Mouse (Mus musculus) olfactory bulb, adult 2 months (tissue): ENCODE measurements around the gene Ube3b. TPM values are rescaled to one million over a fixed set of nuclear protein-coding genes. Genes with fewer than 3 reads are reported as not detected.
A peak's percentile ranks its signal among the peaks of the same experiment; 100 is the strongest.

Experiments used
- H3K27ac ChIP-seq: fragments of 200-500 bp; 2 replicates; pipeline ENCODE4 v1.5.1; 2012; ENCODE audit warnings: low read depth, low read length; ENCODE audit not compliant: insufficient read depth
- H3K4me1 ChIP-seq: fragments of 200-500 bp; 2 replicates; pipeline ENCODE4 v1.6.1; 2012; ENCODE audit warnings: low read length; ENCODE audit not compliant: control insufficient read depth, insufficient read depth
- H3K4me3 ChIP-seq: fragments of 200-500 bp; 2 replicates; pipeline ENCODE4 v1.5.1; 2012; ENCODE audit warnings: mild to moderate bottlenecking, low read depth, low read length, moderate library complexity; ENCODE audit not compliant: insufficient read depth
- CTCF ChIP-seq: fragments of 200-500 bp; IDR thresholded peaks from 2 replicates; pipeline ENCODE4 v1.5.1; 2012; ENCODE audit warnings: low read depth, mild to moderate bottlenecking, low read length, moderate library complexity; ENCODE audit not compliant: insufficient read depth
- POLR2A ChIP-seq: fragments of 200-500 bp; IDR thresholded peaks from 2 replicates; pipeline ENCODE4 v1.6.1; 2012; ENCODE audit warnings: mild to moderate bottlenecking, low read depth, low read length, moderate library complexity; ENCODE audit not compliant: insufficient read depth
- WGBS: fragments of 180-500 bp; shearing (Covaris S2); methylation state at CpG from one replicate; pipeline ENCODE4 v1.1.7; 2018; 5-methylcytosine and 5-hydroxymethylcytosine counted together
- polyA plus RNA-seq: library from polyadenylated mRNA; stranded (reverse); fragments of >200 nt; gene quantifications from 2 replicates; pipeline ENCODE4 v1.2.4, GENCODE M21; 2012; ENCODE audit warnings: low replicate concordance; ENCODE audit not compliant: missing spikeins, insufficient read depth, insufficient read length

The Ube3b gene
- 59.2 and 294 TPM in 2 replicates for polyA plus RNA-seq

DNA sequence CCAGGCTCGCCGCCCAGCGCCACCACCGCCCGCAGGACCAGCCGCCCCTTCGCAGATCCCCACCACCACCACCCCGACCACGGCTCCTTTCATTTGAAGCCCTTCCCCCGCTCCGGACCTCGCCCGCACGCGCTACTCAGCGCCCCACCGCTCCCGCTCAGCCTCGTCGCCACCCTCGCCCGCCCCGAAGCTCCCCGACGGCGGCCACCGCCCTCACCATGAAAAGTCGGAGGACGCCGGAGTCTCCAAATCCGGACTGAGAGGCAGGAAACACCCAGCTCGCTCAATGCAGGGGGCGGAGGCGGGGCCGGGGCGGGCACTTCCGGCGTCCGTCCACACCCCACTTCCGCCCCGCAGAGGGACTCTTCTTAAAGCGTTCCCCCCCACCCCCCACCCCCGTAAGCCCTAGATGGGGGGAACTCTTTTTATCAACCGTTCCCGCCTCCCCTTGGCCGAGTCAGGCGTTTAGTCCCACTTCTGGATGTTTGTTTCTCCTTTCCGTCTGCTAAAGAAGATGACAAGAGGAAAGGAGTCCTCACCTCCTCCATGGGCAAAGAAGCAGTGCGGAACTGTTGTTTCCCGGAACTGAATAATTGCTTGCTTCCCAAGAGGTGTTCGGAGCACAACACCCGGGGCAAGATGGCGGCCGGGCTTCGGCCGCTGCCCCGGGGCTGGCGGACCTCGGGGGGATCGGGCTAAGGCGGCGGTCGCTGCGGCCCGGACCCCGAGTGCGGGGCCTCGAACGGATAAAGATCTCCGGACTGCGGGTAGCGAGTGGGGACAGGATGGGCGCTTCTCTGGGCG, at the start of gene Ube3b, which contains the start of gene Kctd10:
Gene Ube3b (plus strand): TSS at position 399 of the 804 bp plus-strand sequence.
Gene Kctd10 (minus strand): TSS at position 300 of the 804 bp plus-strand sequence.
- TF ChIP-seq POLR2A (peak; percentile 58), CTCF (no peak)
- Histone ChIP-seq H3K4me3 (peak within 1 kb of the TSS; percentile 87), H3K27ac (peak within 1 kb of the TSS; percentile 87), H3K4me1 (peaks cover 33% of the 10 kb centered on the region)
- WGBS, result under 1% methylated on average over 66 of the region's 74 CpGs

GRCm38 (mm10) chr5:114342996-114343395, 37.4 kb upstream of the Ube3b start:
- Histone ChIP-seq H3K4me3 (no peak overlapping the region), H3K27ac (no peak overlapping the region), H3K4me1 (peaks cover 5% of the 10 kb centered on the region; the same call in 1 of the 2 replicates)
- WGBS, result 87% methylated on average over 5 of the region's 5 CpGs
- TF ChIP-seq CTCF (no peak), POLR2A (no peak)

GRCm38 (mm10) chr5:114343612-114344011, 36.8 kb upstream of the Ube3b start:
- Histone ChIP-seq H3K4me3 (no peak overlapping the region), H3K4me1 (peaks cover 5% of the 10 kb centered on the region; the same call in 1 of the 2 replicates), H3K27ac (no peak overlapping the region)
- TF ChIP-seq POLR2A, result no peak
- TF ChIP-seq CTCF, result no peak
- WGBS, result 82% methylated on average over 7 of the region's 7 CpGs

GRCm38 (mm10) chr5:114345538-114345937, 34.9 kb upstream of the Ube3b start:
- H3K4me3 ChIP-seq, result no peak overlapping the region
- H3K27ac ChIP-seq, result no peak overlapping the region
- 71% methylated on average over 3 of the region's 3 CpGs for WGBS
- peaks cover 5% of the 10 kb centered on the region; the same call in 1 of the 2 replicates for H3K4me1 ChIP-seq
- TF ChIP-seq POLR2A (no peak), CTCF (no peak)

DNA sequence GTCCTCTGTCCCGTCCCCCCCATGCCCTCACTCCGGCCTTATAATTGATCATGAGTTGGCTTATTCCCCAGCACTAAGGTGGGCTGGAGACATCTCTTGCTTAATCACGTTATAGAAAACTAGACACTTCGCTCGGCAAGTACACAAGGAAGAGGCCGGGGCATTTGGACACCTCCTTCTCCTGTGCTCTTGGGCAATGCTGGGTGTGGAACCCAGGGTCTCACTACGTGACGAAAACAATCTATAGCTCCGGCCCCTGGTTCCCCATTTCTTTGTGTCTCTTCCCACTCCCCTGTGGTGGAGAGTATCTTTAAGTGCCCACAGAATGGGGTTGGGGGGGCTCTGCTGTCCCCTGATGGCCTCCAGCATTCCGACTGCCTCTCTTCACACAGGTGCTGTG, 33.4 kb upstream of the Ube3b start:
- no peak for TF ChIP-seq CTCF
- TF ChIP-seq POLR2A, result no peak
- H3K4me3 ChIP-seq, result no peak overlapping the region
- WGBS, result 80% methylated on average over 10 of the region's 10 CpGs
- H3K27ac ChIP-seq, result no peak overlapping the region
- peaks cover 5% of the 10 kb centered on the region; the same call in 1 of the 2 replicates for H3K4me1 ChIP-seq

DNA sequence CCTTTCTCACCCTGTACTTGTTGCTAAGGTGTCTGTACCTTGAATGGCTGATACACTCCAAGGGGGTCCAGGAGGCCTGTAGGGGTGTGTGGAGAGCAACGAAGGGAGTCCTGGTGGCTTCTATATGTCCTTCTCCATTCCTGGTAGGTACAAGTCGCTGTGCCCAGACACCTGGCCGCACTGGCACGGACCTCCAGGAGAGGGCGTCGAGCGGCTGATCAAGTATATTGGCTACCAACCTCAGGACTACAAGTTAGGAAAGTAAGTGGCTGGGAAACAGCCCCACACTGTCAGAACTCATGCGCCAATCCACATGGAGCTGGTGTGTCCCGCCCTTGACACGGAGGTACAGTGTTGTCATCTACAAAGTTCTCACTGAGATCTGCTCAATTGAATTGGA, 28.9 kb upstream of the Ube3b start:
- WGBS, result 69% methylated on average over 10 of the region's 10 CpGs
- H3K27ac ChIP-seq, result no peak overlapping the region
- H3K4me3 ChIP-seq, result no peak overlapping the region
- TF ChIP-seq CTCF (no peak), POLR2A (no peak)
- peaks cover 5% of the 10 kb centered on the region; the same call in 1 of the 2 replicates for H3K4me1 ChIP-seq

DNA sequence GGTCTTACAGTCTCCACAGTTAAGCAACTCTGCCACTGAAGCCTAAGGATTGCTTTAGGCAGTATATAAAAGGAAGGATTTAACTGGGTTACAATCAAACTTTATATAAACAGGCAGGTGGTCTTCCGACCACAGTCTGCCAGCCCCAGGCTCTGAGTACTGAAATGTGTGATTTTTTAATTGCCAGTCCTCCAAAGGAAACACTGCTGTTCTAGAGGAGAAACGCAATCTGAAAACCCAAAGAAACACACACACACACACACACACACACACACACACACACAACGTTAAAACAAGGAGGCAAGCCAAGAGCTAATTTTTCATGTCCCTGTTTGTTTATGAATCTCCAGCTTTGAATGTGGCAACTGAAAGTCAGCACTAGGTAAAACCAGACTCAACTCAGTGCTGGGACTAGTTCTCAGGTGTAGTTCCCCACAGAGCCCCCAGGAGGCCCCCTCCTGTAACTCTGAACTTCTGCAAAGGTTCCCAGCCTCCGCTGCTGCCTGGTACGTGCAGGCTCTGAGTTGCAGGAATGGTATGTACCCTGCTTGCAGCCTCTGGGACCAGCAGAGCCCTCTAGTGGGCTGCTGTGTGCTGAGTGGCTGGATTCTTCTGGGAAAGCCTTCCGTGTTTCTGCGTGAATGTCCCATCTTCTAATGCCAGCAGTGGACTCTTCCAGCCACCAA, 24.0 kb upstream of the Ube3b start:
- Histone ChIP-seq H3K27ac (no peak overlapping the region), H3K4me1 (peaks cover 8% of the 10 kb centered on the region), H3K4me3 (no peak overlapping the region)
- TF ChIP-seq POLR2A, result no peak
- TF ChIP-seq CTCF, result peak; percentile 35; the same call in 1 of the 2 replicates
- WGBS, result 5% methylated on average over 7 of the region's 7 CpGs

- 56% methylated on average over 23 of the region's 23 CpGs for WGBS
Measured at GRCm38 (mm10) chr5:114356936-114357751, 23.3 kb upstream of the Ube3b start.

More at GRCm38 (mm10) chr5:114356936-114357751, 23.3 kb upstream of the Ube3b start:
- no peak for TF ChIP-seq CTCF
- no peak for TF ChIP-seq POLR2A
- Histone ChIP-seq H3K4me3 (no peak overlapping the region), H3K4me1 (peaks cover 8% of the 10 kb centered on the region), H3K27ac (no peak overlapping the region)
